Mouse (Mus musculus) lung, adult 2 months (tissue): ENCODE data around the gene Mdk.

Experiments used
- CTCF ChIP-seq: fragments of 200-500 bp; IDR thresholded peaks from 2 replicates; pipeline ENCODE4 v1.5.1; 2011; ENCODE audit warnings: mild to moderate bottlenecking, low read length, control low read depth; ENCODE audit not compliant: insufficient read depth
- POLR2A ChIP-seq: fragments of 200-500 bp; IDR thresholded peaks from 2 replicates; pipeline ENCODE4 v1.6.1; 2011; ENCODE audit warnings: low read depth, mild to moderate bottlenecking, control low read depth, low read length, borderline replicate concordance; ENCODE audit errors: extremely low read depth

DNA sequence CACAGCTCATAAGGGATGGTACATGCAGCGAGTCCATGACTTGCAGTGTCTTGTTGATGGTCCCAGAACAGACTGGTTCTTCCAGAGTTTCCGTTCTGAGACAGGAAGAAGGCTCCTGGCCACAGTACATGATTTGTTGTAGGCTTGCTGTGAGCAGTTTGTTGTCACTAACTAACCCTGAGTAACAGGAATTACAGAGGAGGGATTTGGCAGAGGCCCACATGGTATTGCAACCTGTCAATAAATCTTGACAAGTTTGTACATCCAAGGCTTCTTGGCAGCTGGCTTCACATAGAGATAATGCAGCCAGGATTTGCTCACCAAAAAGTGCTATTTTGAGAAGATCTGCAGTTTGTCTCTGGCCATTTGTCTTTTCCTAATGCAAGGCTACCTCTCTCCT is 26.0 kb downstream of the Mdk start:
- TF ChIP-seq POLR2A = no peak
- TF ChIP-seq CTCF = no peak
